Mouse (Mus musculus): ENCODE measurements at regions not wholly inside any gene's neighbourhood (a gene's known extent, or its start where the extent isn't known, plus 50 kb on each side); places are given as distances from the start of the nearest gene placed in this dataset.

DNA sequence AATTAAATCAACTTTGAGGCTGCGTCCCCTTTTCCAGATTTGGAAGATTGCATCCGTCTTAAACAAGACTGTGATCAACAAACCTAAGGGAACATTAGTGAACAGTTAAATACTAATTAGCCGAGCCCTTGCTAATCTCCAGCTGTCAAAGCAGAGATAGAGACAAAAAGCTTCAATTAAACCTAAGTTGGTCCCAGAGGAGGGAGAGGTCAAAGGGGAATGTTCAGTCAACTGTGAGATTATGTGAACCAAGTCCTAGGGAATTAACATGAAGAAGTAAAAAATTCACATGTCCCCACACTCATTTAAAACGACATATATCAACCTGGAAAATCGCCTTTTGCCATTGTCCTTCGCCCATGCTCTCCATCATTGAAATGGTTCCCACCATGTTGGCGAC is 59.7 kb upstream of the Tbx20 start:
- no peak for DNase-seq

DNA sequence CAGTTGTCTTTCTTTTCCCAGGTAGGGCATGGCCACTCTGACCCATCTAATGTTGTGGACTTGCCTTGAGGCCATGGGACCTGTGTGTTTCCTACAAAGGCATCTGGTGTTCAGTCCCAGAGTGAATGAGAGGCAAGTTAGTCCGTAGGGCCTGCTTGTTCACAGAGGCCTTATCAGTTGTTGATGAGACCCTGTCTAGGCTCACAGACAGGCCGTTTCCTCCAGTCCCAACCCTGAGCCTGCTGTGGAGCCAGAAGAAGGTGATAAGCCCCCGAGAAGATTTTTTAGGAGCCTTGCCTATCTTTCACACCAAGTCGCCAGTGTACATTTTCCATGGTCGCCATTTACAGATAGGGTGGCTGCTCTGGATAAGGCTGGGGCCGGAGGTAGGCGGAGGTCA is 74.1 kb upstream of the Tbx20 start:
- no peak for DNase-seq

DNA sequence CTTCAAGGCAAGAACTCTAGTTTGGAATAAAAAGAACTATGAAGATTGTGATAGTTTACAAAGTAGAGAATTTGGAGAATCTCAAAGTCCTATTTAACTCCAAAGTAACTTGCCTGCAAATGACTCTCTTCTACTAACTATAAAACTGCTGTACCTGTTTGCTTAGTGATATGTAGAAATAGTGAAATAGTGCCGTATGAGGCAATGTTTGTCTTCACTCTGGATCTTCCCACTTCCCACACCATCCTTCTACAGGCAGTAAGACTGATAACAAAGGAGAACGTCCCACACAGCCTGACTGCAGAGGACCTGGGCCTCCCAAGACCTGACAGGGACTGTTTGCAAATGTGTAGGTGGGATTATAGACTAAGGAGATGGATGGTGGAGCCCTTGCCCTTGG is 85.4 kb upstream of the Tbx20 start:
- no peak for DNase-seq

DNA sequence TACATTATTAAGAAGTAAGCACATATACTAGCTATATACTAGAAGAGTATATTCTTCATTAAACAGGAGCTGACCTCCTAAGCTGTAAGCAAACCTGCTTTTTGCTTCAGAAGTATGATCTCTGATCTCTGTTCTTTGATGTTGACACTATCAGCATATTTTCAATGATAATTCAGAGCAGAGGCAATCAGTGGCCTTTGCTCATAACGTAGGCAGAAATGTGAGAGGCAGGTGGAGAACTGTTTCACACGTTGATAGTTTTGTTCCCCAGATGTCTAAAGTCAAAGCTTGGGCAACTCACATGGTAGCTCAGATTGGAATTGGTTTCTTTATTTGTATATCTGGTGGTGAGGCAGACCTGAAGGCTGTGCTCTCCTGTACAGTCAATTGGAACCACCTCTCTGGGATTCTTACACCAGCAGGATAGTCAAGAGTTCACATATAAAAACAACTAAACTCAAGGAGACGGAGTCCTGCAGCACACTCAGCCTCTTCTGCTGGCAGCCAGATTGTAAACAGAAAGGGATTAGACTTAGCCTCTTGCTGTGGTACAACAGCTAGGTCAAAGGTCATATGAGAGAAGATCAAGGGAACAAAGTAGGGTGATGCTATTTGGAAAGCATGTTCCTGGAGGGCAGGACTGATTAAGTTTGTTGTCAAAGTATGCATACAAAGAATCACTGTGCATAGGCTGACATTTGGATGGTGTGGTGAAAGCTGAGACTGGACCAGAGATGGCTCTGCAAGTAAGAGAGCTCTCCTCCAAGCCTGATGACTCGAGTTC is 92.5 kb upstream of the Tbx20 start:
- DNase-seq = no peak

GRCm38 (mm10) chr9:24868746-24869145 is 94.6 kb upstream of the Tbx20 start:
- DNase-seq = no peak

DNA sequence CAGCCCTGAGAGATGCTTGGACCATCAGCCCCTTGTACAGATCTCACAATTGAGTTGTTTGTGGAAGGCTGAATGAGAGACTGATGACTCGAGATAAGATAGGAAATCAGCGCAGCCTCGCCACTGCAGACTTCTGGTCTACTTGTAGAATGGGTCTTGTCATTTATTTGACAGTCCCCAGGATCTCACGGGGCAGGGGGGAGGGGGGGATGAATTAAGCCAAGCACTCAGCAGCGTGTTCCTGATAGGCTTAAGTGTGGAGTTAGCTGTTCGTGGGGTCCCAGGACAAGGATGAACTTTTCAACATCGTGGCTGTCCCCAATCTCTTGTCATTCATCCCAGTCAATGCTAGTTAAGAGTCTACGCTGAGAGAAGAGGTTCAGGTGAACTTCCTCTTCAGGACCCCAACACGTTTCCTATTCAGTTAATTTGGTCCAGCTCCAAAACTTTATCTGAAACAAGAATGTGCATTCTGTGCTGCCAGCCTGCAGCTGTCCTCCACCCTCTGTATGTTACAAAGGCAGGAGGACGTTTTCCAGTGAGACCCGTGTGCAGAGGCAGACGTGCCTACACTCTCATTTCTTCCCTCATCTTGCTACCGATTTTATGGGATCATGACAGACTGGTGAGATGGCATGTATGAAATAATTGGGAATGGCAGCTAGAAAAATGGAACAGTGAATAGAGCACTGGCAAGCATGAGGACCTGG is 100.5 kb upstream of the Tbx20 start:
- DNase-seq = no peak

DNA sequence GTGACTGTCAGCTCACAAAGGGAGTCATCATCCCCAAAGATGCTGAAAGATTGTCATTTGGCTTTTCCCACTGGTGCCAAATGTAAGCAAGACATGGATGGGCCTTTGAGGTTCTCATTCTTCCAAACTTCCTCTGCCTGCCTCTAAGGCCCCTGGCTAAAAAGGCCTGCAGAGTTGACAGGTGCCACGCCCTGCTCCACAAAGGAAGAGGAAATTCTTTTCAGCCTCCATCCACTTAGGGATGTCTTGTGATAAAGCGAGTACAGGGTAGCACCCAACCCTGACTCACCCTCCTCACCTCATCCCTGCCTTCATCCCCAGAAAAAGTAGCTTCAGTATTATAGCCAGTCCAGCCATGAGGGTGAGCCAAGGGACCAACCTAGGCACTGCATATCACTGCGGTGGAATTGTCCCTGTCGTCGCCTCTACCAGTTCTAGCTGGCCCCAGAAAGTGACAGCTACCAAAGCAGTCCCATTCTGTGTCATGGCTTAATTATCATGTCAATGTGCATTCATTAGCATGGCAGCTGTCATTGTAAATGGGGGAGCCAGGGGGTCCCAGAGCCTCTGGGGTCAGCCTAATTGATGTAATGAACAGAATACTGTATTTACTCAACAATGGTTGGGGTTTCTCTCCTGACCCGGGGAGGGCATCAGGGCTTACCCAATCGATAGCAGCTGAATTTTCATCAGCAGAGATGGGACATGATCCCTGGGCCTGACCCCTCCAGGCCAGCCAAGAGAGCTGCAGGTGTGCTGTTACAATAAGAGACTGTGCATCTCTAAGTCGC is 104.5 kb upstream of the Tbx20 start:
- DNase-seq = no peak

GRCm38 (mm10) chr9:24879662-24880061 is 105.6 kb upstream of the Tbx20 start:
- DNase-seq = no peak

DNA sequence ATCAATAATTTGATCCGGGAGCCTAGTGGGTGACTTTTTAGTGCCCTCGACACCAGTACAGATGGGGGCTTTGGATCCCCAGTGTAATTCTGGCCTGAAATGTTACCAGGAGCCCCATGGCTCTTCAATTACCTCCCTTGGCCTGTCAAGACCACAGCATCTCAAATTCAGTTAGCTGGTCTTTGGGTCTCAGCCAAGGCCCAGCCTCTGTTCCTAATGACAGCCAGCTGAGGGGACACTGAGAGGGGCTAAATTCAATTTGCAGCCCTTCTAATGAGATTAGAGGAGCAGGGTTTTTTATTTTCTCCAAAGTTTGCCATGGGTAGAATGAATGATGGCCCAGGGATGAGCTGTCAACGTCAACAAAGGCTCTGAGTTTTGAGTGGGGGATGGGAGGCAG is 109.9 kb upstream of the Tbx20 start:
- no peak for DNase-seq

DNA sequence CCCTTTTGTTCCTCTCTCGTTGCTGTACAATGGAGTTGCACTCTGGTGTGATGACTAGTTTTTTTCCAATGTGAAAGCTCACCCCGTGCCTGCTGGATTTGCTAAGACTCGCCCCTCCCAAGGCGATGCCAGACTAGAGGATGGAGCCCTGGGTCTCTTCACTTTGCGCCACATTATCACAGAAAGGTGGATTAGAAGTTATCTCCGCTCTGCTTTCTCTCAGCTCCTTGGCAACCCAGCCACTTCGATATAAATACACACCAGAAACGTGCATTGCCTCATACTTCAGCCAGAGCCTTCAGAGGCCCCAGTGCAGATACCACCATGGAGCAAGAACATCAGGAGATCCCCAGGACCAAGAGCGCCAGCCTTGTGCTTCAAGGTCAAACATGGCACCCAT is 114.2 kb upstream of the Tbx20 start:
- DNase-seq = no peak

DNA sequence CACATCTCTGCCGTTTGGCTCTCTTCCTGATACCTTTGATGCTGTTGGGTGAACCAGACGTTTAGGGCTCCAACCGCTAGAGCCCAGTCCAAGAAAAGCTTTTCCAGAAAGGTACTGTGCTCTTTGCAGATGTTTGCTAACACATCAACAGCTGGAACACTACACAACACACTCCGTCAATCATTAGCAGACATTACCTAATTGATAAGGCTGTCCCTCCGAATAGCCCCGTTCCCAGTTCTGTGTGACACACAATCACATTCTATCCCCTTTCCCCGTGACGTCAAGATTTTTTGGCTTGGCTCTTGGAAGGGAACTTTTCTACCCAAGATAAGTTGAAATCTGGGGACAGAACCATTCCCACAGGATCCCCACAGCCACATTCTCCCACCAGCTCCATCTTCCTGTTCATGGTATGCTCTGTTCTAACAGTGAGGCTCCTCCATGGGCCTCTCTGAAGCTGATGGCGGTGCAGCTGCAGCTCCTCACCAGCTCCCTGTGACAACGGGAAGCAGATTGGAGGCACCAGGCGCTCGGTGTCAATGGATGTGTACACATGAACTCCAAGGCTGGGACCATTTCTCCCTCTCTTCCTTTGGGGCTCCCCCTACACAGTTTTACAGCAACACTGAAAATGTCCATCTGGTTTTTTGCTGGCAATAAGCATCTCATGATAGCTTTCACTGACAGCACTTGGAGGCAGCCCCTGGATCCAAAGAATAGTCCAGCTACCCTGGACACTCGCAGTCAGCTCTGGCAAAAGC is 122.6 kb upstream of the Tbx20 start:
- DNase-seq = no peak

DNA sequence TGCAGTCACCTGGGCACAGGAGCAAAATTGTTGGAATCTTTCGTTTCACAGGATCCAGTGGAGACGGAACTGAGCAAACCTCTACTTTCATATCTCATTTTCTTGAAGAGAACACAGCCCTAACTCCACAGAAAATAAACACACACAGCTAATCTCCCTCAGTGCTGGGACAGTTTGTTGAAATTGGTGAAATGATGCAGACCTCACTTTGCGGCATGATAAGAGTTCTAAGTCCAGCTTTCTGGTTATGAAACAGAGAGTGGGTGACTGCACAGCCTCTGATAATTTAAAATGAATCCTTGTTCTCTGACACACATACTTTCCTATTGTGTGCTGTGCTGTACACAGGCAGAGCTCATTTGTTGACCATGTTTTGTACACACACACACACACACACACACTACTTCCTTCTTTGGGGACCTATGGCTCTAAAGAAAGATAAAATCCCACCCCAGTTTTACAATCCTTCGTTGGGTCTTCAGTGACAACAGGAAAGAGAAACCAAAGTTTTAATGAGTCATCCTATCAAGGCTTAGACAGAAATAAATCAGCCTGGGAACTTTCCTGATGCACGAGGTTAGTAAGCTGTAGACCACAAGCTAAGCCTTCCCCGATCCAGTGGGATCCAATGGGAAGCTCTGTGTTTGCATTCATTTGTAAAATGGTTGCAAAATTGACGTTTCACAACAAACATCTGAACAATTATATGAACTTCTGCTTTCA is 125.3 kb upstream of the Tbx20 start:
- no peak for DNase-seq

GRCm38 (mm10) chr9:24903706-24904105 is 129.6 kb upstream of the Tbx20 start:
- DNase-seq = no peak

DNA sequence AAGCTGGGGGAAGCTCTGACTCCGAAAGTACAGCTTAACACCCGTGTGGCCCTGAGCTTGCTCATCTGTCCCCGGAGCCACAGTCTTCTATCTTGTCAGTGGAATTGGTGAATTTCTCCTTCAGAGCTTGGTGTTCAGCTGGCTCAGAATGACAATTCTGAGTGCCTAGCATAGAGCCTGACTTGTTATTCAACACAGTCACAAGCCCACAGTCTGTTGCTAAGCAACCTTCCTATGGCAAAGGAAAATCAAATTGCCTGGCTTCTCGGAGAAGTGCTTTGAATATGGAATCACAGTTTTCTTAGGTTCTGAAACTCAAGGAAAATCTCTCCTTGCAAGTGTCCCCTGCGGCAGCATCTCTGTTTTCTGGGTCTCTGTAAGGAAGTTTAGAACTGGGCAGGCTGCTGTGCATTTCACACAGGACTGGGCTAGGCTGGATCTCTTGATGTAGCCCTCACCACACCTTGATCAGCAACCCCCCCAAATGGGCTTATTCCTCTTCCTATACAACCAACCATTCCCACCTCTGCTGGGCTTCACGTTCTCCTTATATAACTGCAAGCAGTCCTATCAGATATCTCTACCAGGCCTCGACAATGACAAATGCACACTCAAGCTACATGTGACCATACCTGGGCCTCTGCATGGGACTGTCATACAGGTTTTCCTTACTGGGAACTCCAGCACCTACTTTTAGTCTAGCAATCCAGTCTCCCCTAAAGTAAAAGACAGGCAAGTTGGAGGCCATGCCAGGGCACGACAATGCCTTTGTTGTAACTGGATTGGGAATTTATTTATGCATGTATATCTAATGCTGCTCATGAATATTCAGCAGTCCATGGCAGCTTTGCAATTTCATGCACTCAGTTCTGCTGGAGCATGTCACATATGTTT is 135.2 kb upstream of the Tbx20 start:
- no peak for DNase-seq

DNA sequence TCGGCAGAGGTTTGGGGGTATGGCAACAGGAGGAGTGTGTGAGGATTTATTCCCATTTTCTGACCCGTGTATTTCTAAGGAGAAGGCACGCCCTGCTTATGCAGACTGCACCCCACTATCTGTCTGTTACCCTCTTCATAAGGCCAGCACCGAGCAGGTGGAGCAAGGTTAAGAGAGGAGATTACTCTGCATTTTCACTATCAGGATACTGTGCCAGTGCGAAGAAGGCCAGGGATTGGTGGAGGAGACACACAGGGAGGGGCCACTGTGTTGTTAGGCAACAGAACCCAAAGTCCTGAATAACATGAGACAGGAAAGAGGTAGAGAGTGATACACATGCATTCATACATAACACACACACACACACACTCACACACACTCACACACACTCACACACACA is 136.6 kb upstream of the Tbx20 start:
- no peak for DNase-seq

DNA sequence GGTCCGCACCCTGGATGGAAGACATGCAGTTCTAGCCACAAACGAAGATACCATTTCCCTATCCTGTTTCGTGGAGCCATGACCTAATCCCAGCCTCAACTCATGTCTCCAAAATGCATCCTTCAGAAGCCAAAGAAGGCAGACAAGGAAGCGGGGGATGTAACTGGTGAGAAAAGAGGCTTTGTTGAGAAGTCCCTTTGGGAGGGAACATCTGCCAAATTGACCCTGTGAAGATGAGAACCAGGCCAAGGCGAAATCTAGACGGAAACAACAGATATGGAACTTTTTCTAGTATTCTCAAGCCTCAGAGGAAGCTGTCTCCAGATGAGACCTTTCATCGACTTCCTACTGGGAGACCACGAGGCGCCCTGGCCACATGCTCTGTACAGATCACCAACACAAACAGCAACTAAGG is 145.9 kb upstream of the Tbx20 start:
- DNase-seq = no peak

- no peak for DNase-seq
Measured at GRCm38 (mm10) chr9:24922051-24922860, 148.2 kb upstream of the Tbx20 start.

GRCm38 (mm10) chr9:24923514-24923913 is 149.4 kb upstream of the Tbx20 start:
- no peak for DNase-seq

DNA sequence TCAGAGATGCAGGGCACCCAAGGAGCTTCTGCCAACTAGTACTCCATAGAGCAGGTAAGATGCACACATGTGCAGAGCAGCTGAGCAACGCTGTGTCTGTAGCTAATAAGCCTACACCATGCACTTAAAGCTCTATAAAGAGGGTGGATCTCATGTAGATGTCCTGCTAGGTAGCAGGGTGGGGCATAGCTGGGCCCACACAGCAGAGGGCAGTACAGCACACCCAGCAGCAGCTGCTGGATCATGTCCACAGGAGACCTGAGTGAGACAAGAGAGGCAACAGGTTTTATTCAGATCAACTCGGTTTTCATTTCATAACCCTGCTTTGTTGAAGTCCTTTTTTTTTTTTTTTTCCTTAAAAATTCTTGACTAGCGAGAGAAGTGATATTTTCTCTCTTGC is 151.5 kb upstream of the Gm10181 start:
- no peak for DNase-seq

DNA sequence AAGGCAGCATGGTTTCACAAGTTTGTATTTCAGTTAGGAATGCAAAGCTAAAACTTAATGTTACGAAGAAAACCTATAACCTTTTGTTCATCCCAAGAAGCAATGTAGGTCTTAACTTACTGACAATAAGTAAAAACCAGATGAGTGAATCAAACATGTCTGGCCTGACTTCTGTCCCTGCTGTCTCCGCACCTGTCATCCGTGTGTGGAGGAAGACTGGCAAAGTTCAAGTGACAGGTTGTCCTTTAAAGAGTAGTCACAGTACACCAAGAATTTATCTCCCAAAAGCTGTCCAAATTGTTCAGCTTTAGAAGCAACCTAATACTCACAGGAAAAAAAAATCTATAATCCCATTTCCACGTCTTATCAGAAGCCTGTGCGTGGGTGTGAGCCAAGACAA is 146.3 kb upstream of the Gm10181 start:
- DNase-seq = no peak

Data from kidney, adult 11 months (tissue).